Mouse (Mus musculus) ES-Bruce4 (cell line): ENCODE measurements around the gene Knop1. TPM values are rescaled to one million over a fixed set of nuclear protein-coding genes. Genes with fewer than 3 reads are reported as not detected.

Source experiments
- H3K27ac ChIP-seq: 2 replicates; pipeline ENCODE4 v1.5.1; 2012; ENCODE audit warnings: low read length, inconsistent platforms; ENCODE audit not compliant: insufficient read depth
- H3K27me3 ChIP-seq: 2 replicates; pipeline ENCODE4 v1.6.1; 2012; ENCODE audit warnings: mild to moderate bottlenecking, low read length, inconsistent platforms; ENCODE audit not compliant: control insufficient read depth, poor library complexity, insufficient read depth, severe bottlenecking
- H3K36me3 ChIP-seq: 2 replicates; pipeline ENCODE4 v1.6.1; 2012; ENCODE audit warnings: inconsistent platforms, mild to moderate bottlenecking, low read length, moderate library complexity; ENCODE audit not compliant: control insufficient read depth, poor library complexity, insufficient read depth, severe bottlenecking
- H3K4me1 ChIP-seq: one replicate; pipeline ENCODE4 v1.8.1; 2011; ENCODE audit warnings: low read length; ENCODE audit not compliant: control insufficient read depth, insufficient read depth
- H3K4me3 ChIP-seq: 2 replicates; pipeline ENCODE4 v1.5.1; 2011; ENCODE audit warnings: low read depth, mild to moderate bottlenecking, low read length
- H3K9ac ChIP-seq: 2 replicates; pipeline ENCODE4 v1.6.1; 2012; ENCODE audit warnings: low read depth, mild to moderate bottlenecking, inconsistent platforms; ENCODE audit not compliant: poor library complexity, severe bottlenecking
- H3K9me3 ChIP-seq: replicated peaks from 2 replicates; pipeline ENCODE4 v1.6.1; 2012; ENCODE audit warnings: mild to moderate bottlenecking, low read length, inconsistent platforms; ENCODE audit not compliant: control insufficient read depth, poor library complexity, insufficient read depth, severe bottlenecking
- CTCF ChIP-seq: IDR thresholded peaks from one replicate; pipeline ENCODE4 v1.8.1; 2011; ENCODE audit warnings: low read depth, low read length
- EP300 ChIP-seq: IDR thresholded peaks from 2 replicates; pipeline ENCODE4 v1.6.1; 2011; ENCODE audit warnings: low read depth, low read length; ENCODE audit not compliant: insufficient read depth
- POLR2A ChIP-seq: IDR thresholded peaks from one replicate; pipeline ENCODE4 v1.8.1; 2011; ENCODE audit warnings: low read length; ENCODE audit not compliant: insufficient read depth
- polyA plus RNA-seq: library from polyadenylated mRNA; stranded (reverse); fragments of >200 nt; gene quantifications from 2 replicates; pipeline ENCODE4 v1.2.4, GENCODE M21; 2011; ENCODE audit warnings: low read depth; ENCODE audit not compliant: missing spikeins, insufficient read depth, insufficient read length

Gene Knop1
- polyA plus RNA-seq, 1 experiment: 82.5 TPM

- no peaks in the 10 kb centered on the region for H3K36me3 ChIP-seq
- no peaks in the 10 kb centered on the region for H3K27me3 ChIP-seq
- H3K4me3 ChIP-seq: no peak overlapping the region
- TF ChIP-seq POLR2A (no peak), CTCF (no peak), EP300 (no peak)
- no peaks in the 10 kb centered on the region for H3K4me1 ChIP-seq
- H3K9ac ChIP-seq: no peak overlapping the region
- H3K9me3 ChIP-seq: no peaks in the 10 kb centered on the region
- no peak overlapping the region for H3K27ac ChIP-seq
Observed at GRCm38 (mm10) chr7:118798105-118798570, 57.9 kb downstream of the Knop1 start.

DNA sequence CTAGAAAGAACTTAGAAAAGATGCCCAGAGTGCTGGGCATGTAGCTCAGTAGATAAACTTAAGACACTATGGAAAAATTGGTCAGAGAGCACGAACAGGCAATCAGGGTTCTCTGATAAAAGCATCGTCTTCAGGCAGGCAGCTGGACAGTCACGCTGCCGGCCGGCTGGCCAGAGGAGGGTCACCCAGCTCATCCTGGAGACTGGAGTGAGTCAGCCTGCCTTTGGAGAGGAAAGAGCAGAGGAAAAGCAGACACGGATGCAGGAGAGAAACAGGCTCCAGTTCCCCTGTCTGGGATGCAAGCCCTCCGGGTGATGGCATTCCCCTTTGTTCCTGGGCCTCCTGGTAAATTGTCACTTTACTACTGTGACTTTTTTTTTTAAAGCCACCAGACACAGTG lies 58.5 kb downstream of the Knop1 start:
- H3K4me3 ChIP-seq: no peak overlapping the region
- H3K27ac ChIP-seq: no peak overlapping the region
- TF ChIP-seq EP300 (no peak), CTCF (no peak), POLR2A (no peak)
- no peaks in the 10 kb centered on the region for H3K27me3 ChIP-seq
- H3K9me3 ChIP-seq: no peaks in the 10 kb centered on the region
- H3K9ac ChIP-seq: no peak overlapping the region
- H3K36me3 ChIP-seq: no peaks in the 10 kb centered on the region
- no peaks in the 10 kb centered on the region for H3K4me1 ChIP-seq

- Histone ChIP-seq H3K4me3 (no peak overlapping the region), H3K27ac (no peak overlapping the region), H3K9me3 (no peaks in the 10 kb centered on the region), H3K36me3 (no peaks in the 10 kb centered on the region), H3K27me3 (no peaks in the 10 kb centered on the region), H3K4me1 (no peaks in the 10 kb centered on the region), H3K9ac (no peak overlapping the region)
- TF ChIP-seq POLR2A (no peak), CTCF (no peak), EP300 (no peak)
Observed at GRCm38 (mm10) chr7:118796838-118797237, 59.2 kb downstream of the Knop1 start.

GRCm38 (mm10) chr7:118795779-118796178 lies 60.3 kb downstream of the Knop1 start:
- no peaks in the 10 kb centered on the region for H3K4me1 ChIP-seq
- H3K9me3 ChIP-seq: no peaks in the 10 kb centered on the region
- no peak overlapping the region for H3K27ac ChIP-seq
- H3K36me3 ChIP-seq: no peaks in the 10 kb centered on the region
- no peak for TF ChIP-seq CTCF
- no peak for TF ChIP-seq EP300
- no peak for TF ChIP-seq POLR2A
- H3K27me3 ChIP-seq: no peaks in the 10 kb centered on the region
- H3K4me3 ChIP-seq: no peak overlapping the region
- no peak overlapping the region for H3K9ac ChIP-seq

DNA sequence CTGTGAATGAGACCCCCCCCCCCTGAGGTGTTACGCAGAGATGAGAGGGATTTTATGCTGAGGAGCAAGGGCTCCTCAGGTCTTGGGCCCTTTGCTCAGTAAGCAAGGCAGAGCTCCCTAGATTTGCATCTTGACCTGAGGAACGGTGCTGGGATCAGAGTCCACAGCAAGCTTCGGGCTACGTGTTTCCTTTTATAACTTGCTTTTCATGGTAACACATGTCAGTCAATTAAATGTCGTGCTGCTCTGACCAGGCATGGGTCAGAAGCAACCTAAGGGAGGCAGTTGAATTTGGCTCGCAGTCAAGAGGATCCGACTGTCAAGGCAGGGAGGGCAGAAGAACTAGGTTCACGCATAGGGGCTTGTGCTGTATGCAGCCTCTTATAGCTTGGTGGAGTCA lies 62.2 kb downstream of the Knop1 start:
- Histone ChIP-seq H3K4me3 (no peak overlapping the region), H3K27me3 (no peaks in the 10 kb centered on the region), H3K27ac (no peak overlapping the region), H3K36me3 (no peaks in the 10 kb centered on the region), H3K9me3 (no peaks in the 10 kb centered on the region), H3K4me1 (no peaks in the 10 kb centered on the region), H3K9ac (no peak overlapping the region)
- TF ChIP-seq POLR2A (no peak), CTCF (no peak), EP300 (no peak)

Other genes starting within 250 kb of the Knop1 start
- gene Gde1, start 150.5 kb downstream of the Knop1 start, polyA plus RNA-seq: 24.7 and 29.9 TPM in 2 replicates
- gene Ccp110, start 143.7 kb downstream of the Knop1 start, polyA plus RNA-seq: 36.0 and 43.8 TPM in 2 replicates
- gene Vps35l, start 116.0 kb downstream of the Knop1 start, polyA plus RNA-seq: 53.6 and 54.7 TPM in 2 replicates
- 0.73 and 1.4 TPM in 2 replicates for gene Iqck, start 502 bp downstream of the Knop1 start, polyA plus RNA-seq
- gene Gprc5b, start 139.0 kb upstream of the Knop1 start, polyA plus RNA-seq: 14.6 and 15.7 TPM in 2 replicates